Mouse (Mus musculus) MEL (cell line): ENCODE results near the gene Usp29.

Source experiments
- CTCF ChIP-seq, 3 experiments: IDR thresholded peaks in 2 of 3; conservative IDR thresholded peaks in 1 of 3; 2 replicates each; pipeline ENCODE4 v1.5.1; 2011 to 2012; ENCODE audit warnings: low read length in 3 of 3, low read depth in 2 of 3, mild to moderate bottlenecking in 2 of 3, improper control_type of control experiment in 1 of 3, inconsistent platforms in 1 of 3, mixed read lengths in 1 of 3, moderate library complexity in 1 of 3; ENCODE audit not compliant: control insufficient read depth in 1 of 3, insufficient read depth in 1 of 3, poor library complexity in 1 of 3, severe bottlenecking in 1 of 3
- GABPA ChIP-seq: IDR thresholded peaks from 2 replicates; pipeline ENCODE4 v1.6.1; 2012; ENCODE audit warnings: low read depth, mild to moderate bottlenecking, inconsistent platforms, low read length, improper control_type of control experiment, moderate library complexity
- POLR2AphosphoS5 ChIP-seq: IDR thresholded peaks from 2 replicates; pipeline ENCODE4 v1.6.1; 2012; ENCODE audit warnings: low read depth, borderline replicate concordance, mild to moderate bottlenecking, inconsistent platforms, low read length, moderate library complexity, mixed read lengths
- RCOR1 ChIP-seq: IDR thresholded peaks from 2 replicates; pipeline ENCODE4 v1.6.1; 2012; ENCODE audit warnings: low read depth, mild to moderate bottlenecking, inconsistent platforms, low read length, improper control_type of control experiment
- USF1 ChIP-seq: IDR thresholded peaks from 2 replicates; pipeline ENCODE4 v1.6.1; 2014; ENCODE audit warnings: low read depth, mild to moderate bottlenecking, inconsistent platforms, low read length, improper control_type of control experiment, moderate library complexity

DNA sequence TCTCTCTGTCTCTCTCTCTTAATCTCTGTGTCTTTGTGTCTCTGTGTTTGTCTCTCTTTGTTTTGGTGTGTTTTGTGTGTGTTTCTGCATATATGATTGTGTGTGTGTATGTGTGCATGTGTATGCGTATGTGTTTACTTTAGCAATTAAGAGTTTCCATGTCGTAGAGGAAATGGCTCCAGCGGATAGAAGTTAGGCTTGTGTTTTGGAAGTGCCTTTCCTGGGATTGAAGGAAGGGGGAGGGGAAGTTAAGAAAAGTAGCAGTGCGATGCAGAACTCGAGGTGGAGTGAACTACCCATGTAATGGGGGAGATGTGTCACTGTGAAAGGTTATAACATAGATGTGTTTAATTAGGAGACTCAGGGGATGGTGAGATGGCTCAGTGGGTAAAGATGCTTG, 48.8 kb downstream of the Usp29 start:
- TF ChIP-seq CTCF (IDR thresholded peaks at IDR 0.05 in 2 of 3, conservative IDR thresholded peaks at IDR 0.05 in 1 of 3; ENCODE audit: control insufficient read depth in 1 of 3, insufficient read depth in 1 of 3, low read depth in 2 of 3, low read length in 3 of 3, poor library complexity in 1 of 3, severe bottlenecking in 1 of 3): no peak
- no peak for TF ChIP-seq USF1
- TF ChIP-seq POLR2AphosphoS5: no peak
- TF ChIP-seq RCOR1: no peak
- no peak for TF ChIP-seq GABPA
